Mouse (Mus musculus) megakaryocyte, embryonic 14.5 days (primary cell): ENCODE measurements around the gene Ptpn12.

Experiments used
- FLI1 ChIP-seq: IDR thresholded peaks from 2 replicates; pipeline ENCODE4 v1.6.1; 2012; ENCODE audit warnings: low read length, inconsistent platforms, mixed read lengths
- GATA1 ChIP-seq: IDR thresholded peaks from 3 replicates; pipeline ENCODE4 v1.6.1; 2012; ENCODE audit warnings: mixed read lengths, low read length, inconsistent platforms, borderline replicate concordance

DNA sequence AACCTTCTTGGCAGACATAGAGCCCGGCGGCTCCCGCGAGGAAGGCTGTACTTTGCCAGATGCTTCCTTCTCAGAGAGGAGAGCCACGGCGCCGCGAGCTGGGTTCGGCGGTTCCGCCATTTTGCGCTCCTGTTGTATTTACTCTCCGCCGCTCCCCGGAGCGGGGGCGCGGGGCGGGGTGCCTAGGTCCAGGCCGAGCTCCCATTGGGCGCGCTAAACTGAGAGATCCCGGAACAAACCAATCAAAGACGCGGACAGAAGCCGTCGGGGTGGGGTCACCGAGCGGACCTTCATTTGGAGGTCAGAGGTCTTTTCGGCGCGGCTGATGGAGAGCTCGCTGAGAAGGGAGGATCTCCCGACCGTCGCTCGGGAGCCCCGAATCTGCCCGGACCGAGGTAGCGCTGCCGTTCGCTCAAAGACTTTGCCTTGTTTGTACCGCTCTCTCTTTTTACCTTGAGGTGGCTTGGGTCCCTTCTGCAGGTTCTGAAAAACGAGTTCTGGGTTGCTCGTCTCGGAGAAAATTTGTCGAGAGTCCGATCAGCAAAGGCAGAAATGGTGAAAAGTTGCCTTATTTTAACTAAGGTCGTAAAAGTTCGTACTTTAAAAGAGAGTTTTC lies 103.9 kb downstream of the Ptpn12 start:
- TF ChIP-seq GATA1 (no peak), FLI1 (no peak)
